Mouse (Mus musculus) kidney, postnatal 14 days (tissue): ENCODE results near the gene Hoxd4.

ENCODE experiments used
- DNase-seq: peaks from one replicate; pipeline ENCODE4 v3.0.0; 2022; ENCODE audit warnings: mixed read lengths

Hoxd4 gene

GRCm38 (mm10) chr2:74679596-74679971, 32.1 kb upstream of the Hoxd4 start:
- peak; percentile 45 for DNase-seq

- peak; percentile 24 for DNase-seq
These were observed 31.7 kb upstream of the Hoxd4 start for GRCm38 (mm10) chr2:74679980-74680379.

- peak; percentile 40 for DNase-seq
These were observed 30.9 kb upstream of the Hoxd4 start for GRCm38 (mm10) chr2:74680561-74681398.

- DNase-seq, result peak; percentile 64
These were observed 29.9 kb upstream of the Hoxd4 start for GRCm38 (mm10) chr2:74681594-74682531.

DNA sequence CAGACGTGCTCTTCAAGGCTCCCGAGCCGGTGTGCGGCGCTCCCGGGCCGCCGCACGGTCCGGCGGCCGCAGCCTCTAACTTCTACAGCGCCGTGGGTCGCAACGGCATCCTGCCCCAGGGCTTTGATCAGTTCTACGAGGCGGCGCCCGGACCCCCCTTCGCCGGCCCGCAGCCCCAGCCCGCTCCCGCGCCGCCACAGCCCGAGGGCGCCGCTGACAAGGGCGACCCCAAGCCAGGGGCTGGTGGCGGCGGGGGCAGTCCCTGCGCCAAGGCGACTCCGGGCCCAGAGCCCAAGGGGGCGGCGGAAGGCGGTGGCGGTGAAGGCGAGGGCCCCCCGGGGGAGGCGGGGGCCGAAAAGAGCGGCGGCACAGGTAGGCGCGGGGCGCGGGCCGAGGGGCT, 28.9 kb upstream of the Hoxd4 start:
- peak; percentile 33 for DNase-seq

GRCm38 (mm10) chr2:74683471-74683951, 28.2 kb upstream of the Hoxd4 start:
- peak; percentile 63 for DNase-seq

GRCm38 (mm10) chr2:74684106-74684505, 27.6 kb upstream of the Hoxd4 start:
- no peak for DNase-seq

DNA sequence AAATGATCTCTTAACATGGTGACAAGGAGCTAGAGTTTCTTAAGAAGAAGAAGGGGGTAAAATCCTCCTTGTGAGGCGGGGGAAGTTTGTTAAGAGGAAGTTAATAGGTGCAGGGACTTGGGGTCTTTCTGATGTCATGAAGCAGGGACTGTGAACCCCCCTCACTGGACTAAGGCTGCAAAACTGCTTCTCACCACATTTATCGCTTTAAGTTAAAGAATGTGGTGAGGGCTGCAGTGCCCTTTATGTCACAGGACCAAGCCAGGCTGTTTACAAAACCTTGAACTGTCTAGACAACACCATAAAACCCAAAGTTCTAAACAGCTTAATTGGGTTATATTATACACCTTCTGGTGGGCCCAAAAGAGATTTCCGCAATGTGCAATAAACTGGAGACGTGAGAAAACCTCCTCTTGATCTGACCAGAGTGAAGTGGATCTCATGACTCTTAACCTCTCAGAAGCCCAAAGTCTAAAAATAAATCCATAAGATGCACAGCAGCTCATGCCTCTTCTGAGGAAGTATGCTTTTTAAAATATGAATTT, 26.6 kb upstream of the Hoxd4 start:
- DNase-seq, result no peak

GRCm38 (mm10) chr2:74686301-74686987, 25.3 kb upstream of the Hoxd4 start:
- peak; percentile 92 for DNase-seq

GRCm38 (mm10) chr2:74686988-74687697, 24.6 kb upstream of the Hoxd4 start:
- DNase-seq, result no peak

DNA sequence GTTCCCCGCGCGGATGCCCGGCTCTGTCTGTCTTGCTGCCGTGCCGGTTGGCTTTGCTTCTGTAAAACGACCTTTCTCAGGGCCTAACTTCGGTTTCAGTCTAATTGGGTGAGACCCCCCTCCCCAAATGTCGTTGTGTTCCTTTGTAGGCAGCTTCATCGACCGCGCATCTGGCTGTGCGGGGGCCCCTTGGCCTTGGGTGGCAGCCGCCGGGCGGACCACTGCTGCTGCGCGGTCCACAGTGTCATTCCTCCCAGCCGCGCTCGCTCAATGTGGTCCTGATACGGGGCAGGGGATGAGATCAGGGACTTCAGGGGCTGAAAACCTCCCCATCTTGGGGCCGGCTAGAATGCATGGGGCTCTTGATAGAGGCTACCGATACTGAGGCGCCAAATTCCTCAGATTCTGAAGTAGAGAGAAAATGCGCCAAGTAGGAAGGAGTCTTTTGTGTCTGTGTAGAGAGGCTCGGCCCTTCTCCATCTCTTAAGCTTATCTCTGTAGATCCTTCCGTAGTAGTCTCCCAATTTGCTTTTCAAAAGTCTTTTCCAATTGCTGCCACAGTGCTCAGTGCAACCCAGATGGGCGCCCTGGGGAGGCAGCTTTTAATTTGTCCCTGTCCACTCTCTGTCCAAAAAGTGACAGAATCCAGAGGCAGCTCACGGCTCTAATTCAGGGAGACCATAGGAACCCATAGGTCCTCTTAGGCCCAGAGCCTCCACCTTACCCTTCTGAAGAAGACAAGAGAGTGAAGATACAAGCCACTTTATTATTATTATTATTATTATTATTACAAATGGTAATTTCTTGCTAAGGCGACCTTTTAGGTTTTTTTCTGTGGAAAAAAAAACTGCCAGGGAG, 23.8 kb upstream of the Hoxd4 start:
- peak; percentile 43 for DNase-seq

- DNase-seq, result no peak
These were observed 22.7 kb upstream of the Hoxd4 start for GRCm38 (mm10) chr2:74688795-74689573.

- DNase-seq, result peak; percentile 60
These were observed 22.0 kb upstream of the Hoxd4 start for GRCm38 (mm10) chr2:74689574-74690337.

GRCm38 (mm10) chr2:74690338-74690716, 21.4 kb upstream of the Hoxd4 start:
- DNase-seq, result no peak

GRCm38 (mm10) chr2:74691022-74691951, 20.4 kb upstream of the Hoxd4 start, which contains the start of gene Hoxd10:
TSS of gene Hoxd10 (plus strand) at chr2:74691924.
- peak; percentile 94 for DNase-seq

GRCm38 (mm10) chr2:74691995-74692807, 19.5 kb upstream of the Hoxd4 start:
- peak; percentile 37 for DNase-seq

GRCm38 (mm10) chr2:74692808-74693431, 18.8 kb upstream of the Hoxd4 start:
- no peak for DNase-seq
